Mouse (Mus musculus) cerebellum, adult 2 months (tissue): ENCODE data around the gene Lrrc75a. TPM values are rescaled to one million over a fixed set of nuclear protein-coding genes. Genes with fewer than 3 reads are reported as not detected.
A peak's percentile ranks its signal among the peaks of the same experiment; 100 is the strongest.

Experiments
- DNase-seq, 2 experiments: peaks; one replicate each; pipeline ENCODE4 v3.0.0; 2021
- H3K27ac ChIP-seq: fragments of 200-500 bp; 2 replicates; pipeline ENCODE4 v1.5.1; 2012; ENCODE audit warnings: low read length, control low read depth, inconsistent platforms; ENCODE audit not compliant: insufficient read depth
- H3K27me3 ChIP-seq: fragments of 200-500 bp; 2 replicates; pipeline ENCODE4 v1.6.1; 2012; ENCODE audit warnings: inconsistent platforms, mild to moderate bottlenecking, low read length, moderate library complexity; ENCODE audit not compliant: control insufficient read depth, insufficient read depth
- H3K4me1 ChIP-seq: fragments of 200-500 bp; 2 replicates; pipeline ENCODE4 v1.6.1; 2011; ENCODE audit warnings: low read length; ENCODE audit not compliant: control insufficient read depth, insufficient read depth
- H3K4me3 ChIP-seq: fragments of 200-500 bp; replicated peaks from 2 replicates; pipeline ENCODE3; 2011; ENCODE audit warnings: mild to moderate bottlenecking, low read depth, low read length, control low read depth; ENCODE audit not compliant: insufficient read depth
- CTCF ChIP-seq: fragments of 200-500 bp; IDR thresholded peaks from 2 replicates; pipeline ENCODE4 v1.5.1; 2011; ENCODE audit warnings: low read depth, mild to moderate bottlenecking, control low read depth, low read length, moderate library complexity, borderline replicate concordance; ENCODE audit not compliant: insufficient read depth
- POLR2A ChIP-seq: fragments of 200-500 bp; IDR thresholded peaks from 2 replicates; pipeline ENCODE4 v1.6.1; 2011; ENCODE audit warnings: low read length, control low read depth, borderline replicate concordance; ENCODE audit not compliant: insufficient read depth
- WGBS: fragments of 180-500 bp; shearing (Covaris S2); methylation state at CpG from one replicate; pipeline ENCODE4 v1.1.7; 2018; 5-methylcytosine and 5-hydroxymethylcytosine counted together
- polyA plus RNA-seq: library from polyadenylated mRNA; depleted of rRNA; stranded (reverse); fragments of >200 nt; gene quantifications from 2 replicates; pipeline ENCODE4 v1.2.3, GENCODE M21; 2012

Gene Lrrc75a
- polyA plus RNA-seq, 1 experiment = 6.5 TPM

GRCm38 (mm10) chr11:62591026-62591425 lies 57.3 kb downstream of the Lrrc75a start:
- Histone ChIP-seq H3K4me3 (no peak overlapping the region), H3K27ac (peak overlapping the region; percentile 57), H3K27me3 (no peaks in the 10 kb centered on the region), H3K4me1 (peaks cover 20% of the 10 kb centered on the region)
- TF ChIP-seq POLR2A = no peak
- peak; percentile 51 to 74 for DNase-seq
- 7% methylated on average over 2 of the region's 2 CpGs for WGBS

GRCm38 (mm10) chr11:62589391-62589790 lies 58.9 kb downstream of the Lrrc75a start:
- Histone ChIP-seq H3K27me3 (no peaks in the 10 kb centered on the region), H3K4me3 (no peak overlapping the region), H3K4me1 (peaks cover 20% of the 10 kb centered on the region), H3K27ac (no peak overlapping the region)
- no peak for DNase-seq
- no peak for TF ChIP-seq POLR2A
- TF ChIP-seq CTCF = no peak
- WGBS = 78% methylated on average over 10 of the region's 10 CpGs

- TF ChIP-seq POLR2A (no peak), CTCF (no peak)
- no peak overlapping the region for H3K4me3 ChIP-seq
- 76% methylated on average over 5 of the region's 5 CpGs for WGBS
- H3K27me3 ChIP-seq = no peaks in the 10 kb centered on the region
- no peak for DNase-seq
- no peak overlapping the region for H3K27ac ChIP-seq
- peaks cover 17% of the 10 kb centered on the region for H3K4me1 ChIP-seq
Observed at GRCm38 (mm10) chr11:62587034-62587433, 61.3 kb downstream of the Lrrc75a start.

- no peak for DNase-seq
- no peak for TF ChIP-seq CTCF
- TF ChIP-seq POLR2A = no peak
- 84% methylated on average over 9 of the region's 9 CpGs for whole genome bisulfite sequencing
- Histone ChIP-seq H3K27ac (no peak overlapping the region), H3K4me1 (no peaks in the 10 kb centered on the region; the same call in 1 of the 2 replicates), H3K27me3 (no peaks in the 10 kb centered on the region), H3K4me3 (no peak overlapping the region)
Observed at GRCm38 (mm10) chr11:62584671-62585206, 63.6 kb downstream of the Lrrc75a start.

- Histone ChIP-seq H3K4me3 (no peak overlapping the region), H3K27ac (no peak overlapping the region), H3K4me1 (no peaks in the 10 kb centered on the region; the same call in 1 of the 2 replicates), H3K27me3 (no peaks in the 10 kb centered on the region)
- no peak for DNase-seq
- 59% methylated on average over 6 of the region's 6 CpGs for WGBS
- no peak for TF ChIP-seq CTCF
- TF ChIP-seq POLR2A = no peak
Observed at GRCm38 (mm10) chr11:62583031-62583430, 65.3 kb downstream of the Lrrc75a start.

- no peak overlapping the region; the same call in 1 of the 2 replicates for H3K27ac ChIP-seq
- H3K4me3 ChIP-seq = peak overlapping the region; percentile 64
- TF ChIP-seq CTCF (no peak), POLR2A (no peak)
- DNase-seq = peak in 1 of 2 experiments; percentile 41
- no peaks in the 10 kb centered on the region for H3K4me1 ChIP-seq
- WGBS = 31% methylated on average over 16 of the region's 16 CpGs
- no peaks in the 10 kb centered on the region for H3K27me3 ChIP-seq
Observed at GRCm38 (mm10) chr11:62576530-62577152, 71.7 kb downstream of the Lrrc75a start.

GRCm38 (mm10) chr11:62575659-62576438 lies 72.5 kb downstream of the Lrrc75a start:
- H3K4me1 ChIP-seq = no peaks in the 10 kb centered on the region
- H3K4me3 ChIP-seq = peak overlapping the region; percentile 64
- H3K27ac ChIP-seq = peak overlapping the region; percentile 2; the same call in 1 of the 2 replicates
- TF ChIP-seq CTCF (no peak), POLR2A (peak; percentile 58; the same call in 1 of the 2 replicates)
- 1% methylated on average over 27 of the region's 27 CpGs for WGBS
- DNase-seq = peak; percentile 83 to 87
- H3K27me3 ChIP-seq = no peaks in the 10 kb centered on the region

GRCm38 (mm10) chr11:62575297-62575658 lies 73.0 kb downstream of the Lrrc75a start:
- no peak for TF ChIP-seq POLR2A
- TF ChIP-seq CTCF = peak; percentile 88
- DNase-seq = peak; percentile 86 to 93
- Histone ChIP-seq H3K27me3 (no peaks in the 10 kb centered on the region), H3K4me1 (no peaks in the 10 kb centered on the region), H3K27ac (peak overlapping the region; percentile 2; the same call in 1 of the 2 replicates), H3K4me3 (peak overlapping the region; percentile 64)
- under 1% methylated on average over 9 of the region's 9 CpGs for WGBS
